Mouse (Mus musculus): ENCODE data around the gene Chchd1.

Gene Chchd1

DNA sequence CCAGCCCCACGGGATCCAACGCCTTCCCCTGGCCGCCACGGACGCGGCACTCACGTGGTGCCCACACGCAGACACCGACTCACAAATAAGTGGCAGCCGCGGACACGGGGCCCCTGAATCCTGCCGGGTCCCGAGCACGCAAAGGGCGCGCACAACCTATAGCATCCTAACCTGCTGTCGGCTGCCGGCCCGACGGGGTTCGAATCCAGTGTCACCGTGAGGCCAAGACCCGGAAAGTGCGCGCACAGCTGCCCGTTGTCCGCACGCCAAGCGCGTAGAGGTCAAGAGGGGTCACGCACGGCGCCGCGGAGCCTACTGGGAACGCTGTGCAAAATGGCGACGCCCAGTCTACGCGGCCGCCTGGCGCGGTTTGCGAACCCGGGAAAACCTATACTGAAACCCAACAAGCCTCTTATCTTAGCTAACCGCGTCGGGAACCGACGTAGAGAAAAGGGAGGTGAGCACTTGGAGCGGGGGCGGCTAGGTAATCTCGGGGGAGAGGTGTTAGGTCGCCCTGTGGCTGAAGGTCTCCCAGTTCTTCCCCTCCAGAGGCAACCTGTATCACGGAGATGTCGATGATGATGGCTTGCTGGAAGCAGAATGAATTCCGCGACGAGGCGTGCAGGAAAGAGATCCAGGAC lies at the start of gene Chchd1:
Gene Chchd1 (plus strand): TSS at position 266 of the 641 bp plus-strand sequence.
- DNase-seq (ENCODE audit: low spot score) = peak; percentile 89

DNA sequence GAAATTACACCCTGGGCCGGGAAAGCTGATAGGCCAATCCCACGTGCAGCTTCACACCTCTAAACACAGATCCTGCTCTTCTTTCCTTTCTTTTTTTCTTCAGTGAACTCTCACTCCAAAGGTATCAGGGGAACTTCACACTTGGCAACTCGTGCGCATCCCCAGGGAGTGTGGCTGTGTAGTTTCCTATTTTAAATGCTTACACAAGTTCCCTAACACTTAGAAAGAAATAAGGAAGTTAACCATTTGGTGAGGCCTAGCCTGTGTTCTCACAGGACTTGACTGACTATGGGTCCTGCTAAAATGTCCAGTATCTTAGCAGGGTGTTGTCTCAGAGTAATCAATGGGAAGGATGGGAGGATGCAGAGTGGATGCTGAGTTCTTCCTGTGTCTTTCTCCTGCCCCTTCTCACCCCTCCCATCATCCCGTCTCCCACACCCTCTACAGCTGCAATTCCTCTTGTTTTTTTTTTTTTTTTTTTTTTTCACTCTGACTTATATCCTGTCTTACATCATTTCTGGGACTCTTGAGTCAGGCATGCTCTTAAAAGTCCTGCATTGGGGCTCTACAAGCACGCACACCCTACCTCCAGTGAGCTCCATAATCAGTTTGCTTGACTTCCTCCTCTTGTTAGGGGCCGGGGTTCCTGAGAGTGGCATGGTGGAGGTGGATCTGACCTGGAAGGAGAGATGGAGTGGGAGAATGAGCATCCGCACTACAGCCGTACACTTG lies 48.0 kb upstream of the Chchd1 start:
- DNase-seq (ENCODE audit: low spot score) = no peak

DNA sequence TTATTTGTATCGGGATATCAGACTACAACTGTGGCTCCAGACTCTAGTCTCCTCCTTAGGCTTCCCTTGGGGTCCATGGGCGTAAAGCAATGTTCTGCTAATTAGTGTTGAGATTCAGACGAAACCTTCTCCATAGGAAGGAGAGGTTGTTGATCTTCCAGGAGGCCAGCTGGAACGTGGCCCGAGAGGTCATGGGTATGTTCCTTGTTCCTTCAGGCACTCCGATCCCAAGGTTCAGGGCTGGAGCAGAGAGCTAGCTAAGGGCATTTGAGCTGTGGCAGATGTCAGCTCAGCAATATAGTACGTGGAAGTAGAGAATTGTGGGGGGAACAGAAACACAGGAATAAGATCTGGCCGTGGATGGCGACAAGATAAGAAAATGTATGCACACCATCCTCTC lies 47.1 kb upstream of the Chchd1 start:
- no peak for DNase-seq (ENCODE audit: low spot score)

DNA sequence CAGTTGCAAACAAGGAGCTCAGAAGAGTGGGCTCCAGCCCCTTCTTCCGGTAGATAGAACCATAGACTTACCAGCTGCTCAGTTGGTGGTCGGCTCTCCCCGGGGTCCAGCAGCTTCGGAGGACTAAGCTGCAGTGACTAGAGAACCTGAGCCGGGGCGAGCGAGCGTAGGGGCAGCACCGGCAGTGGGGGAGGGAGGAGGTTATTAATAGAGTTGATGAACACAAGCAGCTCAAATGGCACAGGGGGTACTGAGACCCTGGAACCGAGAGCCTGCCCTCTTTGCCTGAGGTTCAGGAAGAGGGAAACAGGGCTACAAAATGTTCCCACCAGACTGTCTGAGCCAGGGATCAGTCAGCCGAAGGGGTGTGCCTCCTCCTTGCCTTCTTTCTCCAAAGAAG lies 46.4 kb upstream of the Chchd1 start, which contains the start of gene Myoz1:
Gene Myoz1 (minus strand): TSS at position 180 of the 400 bp plus-strand sequence.
- no peak for DNase-seq (ENCODE audit: low spot score)

DNA sequence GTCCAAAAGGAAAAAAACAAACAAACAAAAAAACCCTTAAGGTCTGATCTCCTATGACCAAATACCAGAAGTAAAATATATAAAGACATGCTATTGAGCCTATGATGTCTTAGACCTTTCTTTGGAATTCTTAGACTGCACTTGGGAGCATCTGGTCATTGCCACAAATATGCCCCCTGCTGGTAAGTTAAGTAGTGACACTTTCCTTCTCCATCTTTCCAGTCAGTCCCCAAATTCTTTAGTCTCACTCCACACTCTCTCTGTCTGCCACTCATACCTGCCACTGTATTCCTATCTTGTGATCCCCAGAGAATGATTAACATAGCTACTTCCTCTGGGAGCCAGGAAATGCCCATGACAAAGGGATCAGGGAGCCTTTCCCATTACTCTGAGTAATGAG lies 44.5 kb upstream of the Chchd1 start:
- no peak for DNase-seq (ENCODE audit: low spot score)

DNA sequence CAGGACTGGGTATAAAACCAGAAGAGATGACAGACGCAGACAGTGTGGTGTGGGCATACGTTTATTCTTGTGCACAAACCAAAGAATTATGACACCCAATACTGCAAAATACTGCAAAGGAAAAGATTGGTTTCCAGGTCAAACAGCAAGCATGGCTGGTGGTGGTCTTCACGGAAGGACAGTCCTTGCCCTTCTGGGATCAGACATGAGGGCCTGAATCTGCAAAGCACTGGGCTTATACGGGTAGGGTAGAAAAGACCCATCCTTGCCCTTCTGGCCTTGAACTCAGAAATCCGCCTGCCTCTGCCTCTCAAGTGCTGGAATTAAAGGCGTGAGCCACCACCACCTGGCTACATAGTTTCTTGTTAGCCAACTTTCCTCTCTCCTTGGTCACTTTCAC lies 43.9 kb upstream of the Chchd1 start:
- no peak for DNase-seq (ENCODE audit: low spot score)

DNA sequence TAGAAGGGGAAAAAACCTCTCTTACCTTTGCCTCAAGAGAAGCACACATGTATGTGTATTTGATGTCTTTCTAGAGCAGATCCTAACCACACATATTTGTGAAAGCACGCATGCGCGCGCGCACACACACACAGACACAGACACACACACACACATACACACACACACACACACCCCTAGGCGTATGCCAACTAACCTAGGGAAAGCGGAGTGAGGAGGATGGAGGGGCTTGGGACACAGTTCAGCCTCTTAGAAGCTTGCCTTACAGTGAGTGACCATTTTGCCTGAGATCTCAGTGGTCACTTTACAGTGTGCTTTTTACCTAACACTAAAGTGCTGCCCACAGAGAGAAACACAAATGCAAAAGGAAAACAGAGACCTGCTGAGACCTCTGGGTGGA lies 43.1 kb upstream of the Chchd1 start:
- DNase-seq (ENCODE audit: low spot score) = no peak

DNA sequence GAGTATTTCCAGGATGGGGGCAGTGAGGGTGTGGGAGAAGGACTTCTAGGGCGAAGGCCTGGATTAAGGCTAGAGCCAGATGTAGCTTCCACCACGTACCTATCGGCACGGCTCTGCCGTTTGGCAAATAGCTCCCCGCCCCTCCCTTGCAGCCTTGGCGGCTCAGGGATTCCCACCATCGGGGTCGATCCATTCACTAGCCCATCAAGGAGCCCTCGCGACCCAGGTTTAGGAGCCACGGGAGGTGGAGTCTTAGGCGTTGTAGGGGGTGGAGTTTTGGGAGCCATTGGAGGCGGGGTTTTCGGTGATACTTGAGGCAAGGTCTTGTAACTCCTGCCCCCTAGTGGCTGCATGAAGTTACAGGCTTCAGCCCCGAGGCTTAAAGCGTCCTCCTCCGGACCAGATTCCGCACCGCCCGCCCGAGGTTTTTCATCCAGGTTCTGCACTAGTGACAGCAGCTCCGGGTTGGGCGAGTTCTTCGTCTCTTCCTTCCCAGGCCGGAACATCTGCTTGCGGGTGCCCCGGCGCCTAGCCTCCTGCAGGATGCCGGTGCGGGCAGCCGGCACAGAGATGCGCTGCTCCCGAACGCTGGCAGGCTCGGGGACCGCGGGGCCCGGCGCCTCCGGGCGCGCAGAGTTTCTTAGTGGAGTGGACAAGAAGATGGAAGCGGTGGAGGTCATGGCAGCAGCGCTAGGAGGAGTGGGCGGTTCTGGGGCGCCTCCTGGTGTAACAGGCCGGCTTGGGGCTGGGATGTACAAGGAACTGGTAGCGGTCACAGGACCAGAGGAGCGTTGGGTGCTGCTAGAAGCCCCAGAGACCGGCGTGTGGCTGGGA lies 41.8 kb upstream of the Chchd1 start:
- DNase-seq (ENCODE audit: low spot score) = peak; percentile 88

DNA sequence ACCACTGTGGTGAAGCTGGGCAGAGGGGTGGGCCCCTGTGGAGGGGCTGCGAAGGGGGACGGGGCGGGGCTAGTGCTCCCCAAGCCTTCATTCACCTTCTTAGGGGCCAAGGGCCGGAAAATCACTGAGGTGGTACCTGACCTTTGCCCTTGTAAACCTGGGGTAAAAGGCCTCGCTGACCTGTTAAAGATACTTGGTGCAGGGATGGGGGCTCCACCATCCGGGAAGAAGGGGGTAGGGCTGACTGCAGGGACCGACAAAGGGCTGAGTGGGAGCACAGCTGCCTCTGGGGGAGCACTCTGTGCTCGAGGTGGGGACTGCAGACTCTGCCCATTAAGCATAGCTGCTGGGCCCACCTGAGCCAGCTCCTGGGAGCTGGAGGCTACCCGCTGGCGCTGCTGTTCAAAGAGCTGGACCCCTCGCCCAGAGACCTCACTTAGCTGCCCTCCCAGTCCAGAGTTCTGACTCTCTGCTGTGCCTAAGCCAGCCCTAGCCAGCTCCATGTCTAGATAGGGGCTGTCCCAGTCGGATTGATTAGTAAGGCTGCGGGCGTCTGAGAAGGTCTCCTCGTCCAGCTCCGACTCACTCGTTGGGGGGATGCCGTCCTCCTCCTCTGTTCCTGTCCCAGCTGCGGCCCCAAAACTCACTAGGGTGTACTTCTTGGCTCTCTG lies 41.0 kb upstream of the Chchd1 start:
- DNase-seq (ENCODE audit: low spot score) = no peak

DNA sequence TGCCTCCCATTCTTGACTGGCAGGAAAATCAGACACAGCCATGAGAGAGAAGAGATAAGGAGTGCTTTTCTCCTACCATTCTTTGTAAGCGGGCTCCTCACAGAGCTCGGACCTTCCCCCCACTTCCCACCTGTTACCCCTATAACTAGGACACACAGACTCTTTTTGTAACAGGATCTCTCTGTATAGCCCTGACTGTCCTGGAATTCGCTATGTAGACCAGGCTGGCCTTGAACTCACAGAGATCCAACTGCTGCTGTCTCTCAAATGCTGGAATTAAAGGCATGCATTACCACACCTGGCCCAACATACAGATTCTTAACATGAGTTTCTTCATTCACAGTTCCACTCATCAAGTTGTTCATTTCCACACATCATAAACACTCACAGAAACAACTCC lies 40.1 kb upstream of the Chchd1 start:
- DNase-seq (ENCODE audit: low spot score) = no peak

DNA sequence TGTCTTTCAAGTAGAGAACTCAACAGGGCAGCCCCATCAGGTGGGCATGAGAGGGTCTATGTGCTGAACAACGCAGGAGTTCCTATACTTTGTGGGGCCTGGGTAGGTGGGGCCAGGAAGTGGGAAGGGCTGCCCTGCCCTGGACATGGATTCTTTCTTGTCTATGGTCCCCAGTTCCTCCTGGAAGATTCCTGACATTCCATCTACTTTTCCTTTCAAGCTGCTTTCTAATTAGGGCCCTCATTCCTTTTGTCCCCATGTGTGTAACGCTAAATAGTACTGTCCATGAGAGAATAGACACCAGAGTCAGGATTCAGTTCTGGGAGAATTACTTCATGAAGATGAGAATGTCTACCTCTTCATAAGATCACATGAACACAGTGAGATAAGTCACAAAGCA lies 39.2 kb upstream of the Chchd1 start:
- DNase-seq (ENCODE audit: low spot score) = no peak

DNA sequence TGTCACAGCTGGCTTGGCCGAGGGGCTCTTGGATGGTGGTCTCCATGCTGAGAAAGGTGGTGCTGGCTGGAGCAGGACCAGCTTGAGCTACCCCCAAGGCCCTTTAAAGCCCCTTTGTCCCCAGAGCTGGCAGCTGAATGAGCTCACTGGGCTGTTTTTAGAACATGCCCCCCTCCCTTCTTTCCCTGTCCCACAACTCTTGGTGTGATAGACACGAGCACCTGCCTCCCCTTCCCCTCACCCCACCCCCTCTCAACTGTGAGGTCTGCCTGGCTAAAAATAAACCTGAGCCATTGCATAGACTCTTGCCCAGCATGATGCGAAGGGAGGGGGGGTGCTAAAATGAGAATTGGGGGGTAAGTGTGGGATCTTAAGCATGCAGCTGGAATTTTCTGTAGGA lies 38.4 kb upstream of the Chchd1 start:
- no peak for DNase-seq (ENCODE audit: low spot score)

DNA sequence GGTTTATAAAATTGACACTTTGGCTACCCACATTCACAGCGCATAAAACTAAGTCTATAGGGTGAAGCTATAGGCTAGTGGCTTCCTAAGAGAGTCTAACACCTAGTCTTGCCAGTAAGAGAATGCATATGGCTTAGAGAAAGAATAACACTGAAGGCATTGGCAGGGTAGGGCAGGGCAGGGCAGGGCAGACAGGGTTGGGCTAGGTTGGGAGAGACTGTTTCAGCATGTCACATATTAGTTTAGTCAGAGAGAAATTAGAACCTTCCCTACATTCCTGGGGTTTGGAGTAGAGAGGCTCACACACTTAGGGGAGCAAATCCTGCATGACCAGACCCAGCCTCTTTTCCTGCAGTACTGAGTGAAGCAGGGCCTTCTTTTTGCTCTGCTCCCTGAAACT lies 35.3 kb upstream of the Chchd1 start:
- no peak for DNase-seq (ENCODE audit: low spot score)

DNA sequence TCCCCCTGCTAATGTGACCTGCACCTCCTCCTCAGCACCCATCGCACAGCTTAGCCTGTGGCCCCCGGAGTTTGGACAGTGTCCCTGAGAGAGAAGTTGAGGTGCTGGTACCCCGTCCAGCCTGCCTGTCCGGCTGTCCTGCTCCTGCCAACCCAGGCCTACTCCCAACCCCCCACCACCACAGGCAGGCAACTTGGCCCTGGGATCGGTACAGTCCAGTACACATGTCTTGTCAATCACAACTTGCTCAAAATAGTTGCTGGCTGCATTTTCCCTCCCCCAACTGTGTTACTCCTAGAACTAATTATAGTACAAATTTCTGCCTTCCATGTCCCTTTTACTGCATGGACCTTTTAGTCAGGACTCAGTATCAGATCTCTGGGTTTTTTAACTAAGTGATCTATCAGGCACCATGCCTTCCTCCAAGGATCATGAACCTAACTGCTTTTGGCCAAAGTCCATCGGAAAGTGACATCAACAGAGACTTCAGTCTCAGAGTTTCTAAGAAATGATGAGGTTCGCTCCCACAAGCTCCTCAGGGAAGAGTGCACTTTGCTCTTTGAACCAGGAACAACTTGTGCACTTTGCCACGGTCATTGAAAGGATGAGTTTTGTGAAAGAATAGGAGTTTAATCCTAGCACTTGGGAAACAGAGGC lies 34.5 kb upstream of the Chchd1 start, which contains the start of gene Synpo2l:
Gene Synpo2l (minus strand): TSS at position 201 of the 657 bp plus-strand sequence.
- DNase-seq (ENCODE audit: low spot score) = no peak

DNA sequence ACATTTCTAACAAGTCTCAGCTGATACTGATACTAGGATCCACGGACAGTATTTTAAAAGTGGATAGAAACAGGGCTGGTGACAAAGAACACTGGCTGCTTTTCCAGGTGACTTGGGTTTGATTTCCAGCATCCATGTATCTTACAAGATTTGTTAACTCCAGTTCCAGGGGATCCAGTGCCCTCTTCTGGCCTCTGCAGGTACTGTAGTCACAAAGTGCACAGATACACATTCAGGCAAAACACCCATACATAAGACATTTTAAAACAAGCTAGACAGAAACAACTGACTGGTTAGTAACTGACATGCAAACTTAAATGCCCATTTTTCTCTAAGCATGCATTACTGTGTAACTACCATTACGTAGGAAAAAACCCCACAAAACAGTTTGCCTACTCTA lies 29.8 kb upstream of the Chchd1 start:
- no peak for DNase-seq (ENCODE audit: low spot score)

DNA sequence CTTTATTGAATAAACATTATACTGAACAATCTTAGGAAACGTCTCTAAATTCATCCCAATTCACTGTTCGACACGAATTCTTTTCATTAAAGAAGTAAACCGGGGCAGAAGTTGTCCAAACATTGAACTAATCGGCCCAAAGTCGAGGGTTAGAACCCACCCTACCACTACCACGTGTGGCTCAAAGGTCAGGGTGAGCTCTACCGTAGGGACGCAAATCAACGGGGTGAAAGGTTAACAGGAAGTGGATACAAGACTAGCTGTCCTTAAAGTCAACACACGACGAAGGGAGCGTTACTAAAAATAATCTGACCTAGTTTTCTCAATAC lies 29.1 kb upstream of the Chchd1 start:
- DNase-seq (ENCODE audit: low spot score) = peak; percentile 36

DNA sequence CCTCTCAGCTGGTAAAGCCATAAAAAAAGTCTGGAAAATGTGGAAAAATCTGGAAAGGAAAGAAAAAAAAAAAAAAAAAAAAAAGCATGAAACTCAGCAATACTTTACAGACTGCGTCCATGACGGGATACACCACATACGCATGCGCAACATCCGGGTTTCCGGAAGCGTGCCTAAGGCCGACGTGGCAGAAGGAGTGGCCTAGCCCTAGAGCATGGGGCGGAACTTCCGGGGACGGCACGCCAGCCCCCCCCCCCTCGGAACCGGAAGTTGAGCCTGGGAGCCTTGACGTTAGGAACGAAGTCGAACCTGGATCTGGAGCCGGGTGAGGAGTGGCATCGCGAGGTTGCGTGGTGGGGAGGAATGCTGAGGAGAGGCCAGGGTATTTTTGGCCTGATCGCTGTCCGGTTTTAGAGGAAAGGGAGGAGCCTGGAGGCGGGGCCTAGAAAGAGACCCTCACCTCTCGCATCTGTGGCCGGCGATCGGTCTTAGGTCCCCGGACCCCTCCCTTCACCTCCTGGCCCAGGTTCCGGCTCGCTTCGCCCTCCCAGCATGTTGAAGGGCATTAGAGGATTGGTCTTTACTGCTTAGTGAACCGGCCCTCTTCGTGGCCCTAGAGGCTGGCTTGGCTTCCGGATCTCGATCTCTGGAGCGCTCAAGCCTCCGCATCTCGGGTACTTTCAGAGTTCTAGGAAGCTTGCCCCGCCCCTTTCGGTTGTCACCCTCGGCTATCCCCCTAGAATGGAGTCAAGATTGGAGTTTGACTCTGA lies 28.6 kb upstream of the Chchd1 start, which contains the start of gene Sec24c:
Gene Sec24c (plus strand): TSS at position 245 of the 770 bp plus-strand sequence.
- DNase-seq (ENCODE audit: low spot score) = peak; percentile 98

DNA sequence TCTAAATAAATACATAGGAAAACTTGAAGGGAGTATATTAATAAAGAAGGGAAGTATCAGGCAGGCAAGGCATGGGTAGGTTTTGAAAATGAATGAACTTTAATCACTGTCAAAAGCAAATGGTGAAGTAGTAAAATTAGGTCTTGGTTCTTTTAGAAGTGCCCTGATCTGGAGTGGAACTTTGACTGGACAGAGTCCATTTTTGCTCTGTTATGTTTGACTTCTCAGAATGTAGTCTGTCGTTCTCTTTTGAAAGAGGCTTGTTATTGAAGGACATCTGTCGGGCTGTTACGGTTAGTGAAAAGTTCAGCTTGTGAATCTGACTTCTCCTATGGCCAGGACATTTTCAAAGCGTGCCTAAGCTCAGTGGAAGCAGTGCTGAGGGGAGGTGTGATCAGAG lies 24.9 kb upstream of the Chchd1 start:
- no peak for DNase-seq (ENCODE audit: low spot score)

DNA sequence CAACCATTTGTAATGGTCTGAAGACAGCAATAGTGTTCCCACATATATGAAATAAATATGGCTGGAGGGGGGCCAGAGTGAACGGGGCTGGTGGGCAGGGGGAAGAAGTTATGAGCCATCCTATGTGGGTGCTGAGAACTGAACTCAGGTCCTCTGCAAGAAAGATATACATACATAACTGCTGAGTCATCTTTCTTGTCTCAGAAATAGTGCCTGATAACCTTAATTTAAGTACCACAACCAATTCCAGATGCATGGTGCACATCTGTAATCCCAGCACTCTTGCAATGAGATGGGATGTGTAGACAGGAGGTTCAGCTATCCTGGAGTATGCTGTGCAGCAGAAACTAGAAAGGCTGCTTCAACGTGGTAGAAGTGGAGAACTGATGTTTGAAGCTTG lies 21.1 kb upstream of the Chchd1 start:
- DNase-seq (ENCODE audit: low spot score) = no peak

DNA sequence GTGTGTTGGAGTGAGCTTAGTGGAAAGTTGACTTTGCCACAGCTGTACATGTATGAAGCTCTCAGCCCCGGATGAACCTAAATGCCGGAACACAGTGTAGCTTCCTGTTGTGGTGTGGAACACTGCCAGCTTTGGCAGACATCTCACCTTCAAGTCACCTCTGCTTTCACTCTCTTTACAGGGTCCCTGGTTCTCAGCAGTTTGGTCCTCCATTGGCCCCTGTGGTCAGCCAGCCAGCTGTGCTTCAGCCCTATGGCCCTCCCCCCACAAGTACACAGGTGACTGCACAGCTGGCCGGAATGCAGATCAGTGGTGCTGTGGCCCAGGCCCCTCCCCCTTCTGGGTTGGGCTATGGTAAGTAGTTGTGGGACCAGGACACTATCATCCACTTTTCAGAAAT lies 20.3 kb upstream of the Chchd1 start:
- DNase-seq (ENCODE audit: low spot score) = no peak

DNA sequence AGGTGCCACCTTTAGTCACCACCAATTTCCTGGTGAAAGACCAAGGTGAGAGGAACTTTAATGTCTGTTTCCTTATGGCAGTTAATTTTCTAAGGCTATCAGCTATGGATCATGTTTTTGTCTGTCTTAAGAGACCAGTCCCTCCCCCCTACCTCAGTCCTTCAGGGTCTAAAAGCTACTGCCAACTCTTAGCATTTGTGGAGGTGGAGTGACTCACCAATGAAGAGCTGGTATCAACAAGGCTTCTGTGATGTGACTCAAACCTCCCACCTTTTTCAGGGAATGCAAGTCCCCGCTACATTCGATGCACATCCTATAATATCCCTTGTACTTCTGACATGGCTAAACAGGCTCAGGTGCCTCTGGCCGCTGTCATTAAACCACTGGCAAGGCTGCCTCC lies 16.2 kb upstream of the Chchd1 start:
- no peak for DNase-seq (ENCODE audit: low spot score)

Data from ovary, postnatal 36 days (tissue).